Mouse (Mus musculus) cerebellum, postnatal 14 days (tissue): ENCODE data around the gene Akap7.
"Not testable (repeated sequence)": the region's sequence is repeated elsewhere in the genome, so short reads cannot be mapped to it uniquely, and the experiment has no call there.

Experiments used
- DNase-seq, 2 experiments: peaks; one replicate each; pipeline ENCODE4 v3.0.0; 2021; ENCODE audit warnings: mixed read lengths in 2 of 2

Akap7 gene

GRCm38 (mm10) chr10:25184819-25185603 lies 122.7 kb downstream of the Akap7 start:
- no peak for DNase-seq

- DNase-seq: no peak
These were observed 124.4 kb downstream of the Akap7 start for GRCm38 (mm10) chr10:25183271-25183670.

- no peak for DNase-seq
These were observed 128.6 kb downstream of the Akap7 start for GRCm38 (mm10) chr10:25179030-25179429.

- DNase-seq: no peak
These were observed 130.4 kb downstream of the Akap7 start for GRCm38 (mm10) chr10:25177270-25177669.

- DNase-seq: no peak
These were observed 132.8 kb downstream of the Akap7 start for GRCm38 (mm10) chr10:25174872-25175271.

- no peak for DNase-seq
These were observed 140.1 kb downstream of the Akap7 start for GRCm38 (mm10) chr10:25167365-25168194.

GRCm38 (mm10) chr10:25163510-25163909 lies 144.2 kb downstream of the Akap7 start:
- not testable (repeated sequence) for DNase-seq

- DNase-seq: no peak
These were observed 146.0 kb downstream of the Akap7 start for GRCm38 (mm10) chr10:25161701-25162100.

GRCm38 (mm10) chr10:25158651-25159050 lies 149.0 kb downstream of the Akap7 start:
- no peak for DNase-seq

- DNase-seq: no peak
These were observed 150.3 kb downstream of the Akap7 start for GRCm38 (mm10) chr10:25157339-25157738.

GRCm38 (mm10) chr10:25154225-25154624 lies 153.4 kb downstream of the Akap7 start:
- DNase-seq: no peak

- DNase-seq: no peak
These were observed 156.4 kb downstream of the Akap7 start for GRCm38 (mm10) chr10:25151172-25151800.

GRCm38 (mm10) chr10:25145851-25146250 lies 161.8 kb downstream of the Akap7 start:
- DNase-seq: no peak

- no peak for DNase-seq
These were observed 162.6 kb downstream of the Akap7 start for GRCm38 (mm10) chr10:25144787-25145761.

GRCm38 (mm10) chr10:25141781-25142180 lies 165.9 kb downstream of the Akap7 start:
- DNase-seq: no peak

- DNase-seq: peak; percentile 67 to 77
These were observed 167.4 kb downstream of the Akap7 start for GRCm38 (mm10) chr10:25140155-25140755.

GRCm38 (mm10) chr10:25133581-25133980 lies 174.1 kb downstream of the Akap7 start:
- no peak for DNase-seq

- DNase-seq: no peak
These were observed 179.2 kb downstream of the Akap7 start for GRCm38 (mm10) chr10:25128455-25128863.

GRCm38 (mm10) chr10:25126035-25126434 lies 181.6 kb downstream of the Akap7 start:
- no peak for DNase-seq

- peak; percentile 69 to 84 for DNase-seq
These were observed 186.7 kb downstream of the Akap7 start for GRCm38 (mm10) chr10:25120871-25121554.
